ENCODE assay signal across 8 mouse cellular contexts in the genomic region with DNA sequence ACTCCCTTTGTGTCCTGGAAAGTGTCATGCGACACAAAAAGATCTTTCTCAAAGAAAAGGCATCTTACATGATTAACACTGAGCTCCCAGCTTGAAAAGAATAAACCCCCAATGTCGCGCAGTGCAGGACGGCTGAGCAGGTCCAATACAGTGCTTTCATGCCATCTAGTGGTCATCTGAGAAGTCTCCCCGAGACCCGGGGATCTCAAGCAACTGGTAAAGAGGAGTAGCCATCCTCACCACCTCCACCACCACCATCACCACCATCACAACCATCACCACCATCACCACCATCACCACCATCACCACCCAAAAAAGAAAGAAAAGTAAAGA.
DNase-seq lines count a peak whose midpoint lies in the region; ATAC-seq and TF ChIP-seq lines count a peak whose summit lies in the region.

No protein-coding gene starts in this region.

- no peaks in the 10 kb centered on the region for H3K9me3 ChIP-seq in intestine, embryonic 16.5 days (ENCODE audit: control insufficient read depth, low read length)
- no peaks in the 10 kb centered on the region for H3K9me3 ChIP-seq in midbrain, embryonic 13.5 days

- intact Hi-C loops in gastrocnemius, adult 2 months (cut with DNase I): loop anchor here (2.0 kb wide), 1 partner anchor 1044 kb away; no protein-coding TSS in a partner anchor
- intact Hi-C loops in left cerebral cortex, postnatal 25 days (cut with DNase I): loop anchor here (1.0 to 10.0 kb wide), 10 partner anchors 146 to 1854 kb away; partner anchors contain the start of gene Tmem161b

- H3K36me3 ChIP-seq in intestine, embryonic 16.5 days (ENCODE audit: control insufficient read depth, insufficient read depth, low read length): no peaks in the 10 kb centered on the region
- H3K36me3 ChIP-seq in midbrain, embryonic 13.5 days: no peaks in the 10 kb centered on the region

- no peak overlapping the region for H3K4me2 ChIP-seq in intestine, embryonic 16.5 days (ENCODE audit: low read depth, low read length)
- H3K4me2 ChIP-seq in midbrain, embryonic 13.5 days (replicated peaks): peak overlapping the region; percentile 35

- H3K27me3 ChIP-seq in intestine, embryonic 16.5 days (replicated peaks; ENCODE audit: control insufficient read depth, insufficient read depth, low read length): no peaks in the 10 kb centered on the region
- H3K27me3 ChIP-seq in midbrain, embryonic 13.5 days: no peaks in the 10 kb centered on the region

- under 1% methylated on average over 6 of the region's 6 CpGs for WGBS in intestine, embryonic 16.5 days
- WGBS in midbrain, embryonic 13.5 days: 0% methylated on average over 6 of the region's 6 CpGs

- H3K27ac ChIP-seq in gastrocnemius, adult 2 months: no peak overlapping the region
- no peak overlapping the region for H3K27ac ChIP-seq in intestine, embryonic 16.5 days (ENCODE audit: low read length)
- peak overlapping the region; percentile 61 for H3K27ac ChIP-seq in midbrain, embryonic 13.5 days

- H3K4me3 ChIP-seq in gastrocnemius, adult 2 months: no peak overlapping the region
- no peak overlapping the region for H3K4me3 ChIP-seq in intestine, embryonic 16.5 days (ENCODE audit: low read length)
- H3K4me3 ChIP-seq in midbrain, embryonic 13.5 days (replicated peaks): no peak overlapping the region

- no peaks in the 10 kb centered on the region for H3K4me1 ChIP-seq in intestine, embryonic 16.5 days (ENCODE audit: control insufficient read depth, insufficient read depth, low read length)
- H3K4me1 ChIP-seq in midbrain, embryonic 13.5 days (replicated peaks): peaks cover 13% of the 10 kb centered on the region

- no peak overlapping the region for H3K9ac ChIP-seq in intestine, embryonic 16.5 days (ENCODE audit: low read depth, low read length)
- H3K9ac ChIP-seq in midbrain, embryonic 13.5 days (replicated peaks): no peak overlapping the region

- peak; percentile 65 for TF ChIP-seq CTCF in gastrocnemius, adult 2 months (IDR thresholded peaks at IDR 0.05)

- peak; percentile 14 for DNase-seq in ovary, postnatal 10 days (ENCODE audit: low spot score)
- DNase-seq in ovary, adult 18-20 months (ENCODE audit: low spot score): no peak
- peak; percentile 89 to 91 for DNase-seq in cerebellum, postnatal 36 days
- DNase-seq in gastrocnemius, adult 2 months: peak; percentile 16
- peak; percentile 89 to 98 for DNase-seq in left cerebral cortex, postnatal 25 days (ENCODE audit: low spot score in 2 of 2)
- DNase-seq in spleen, postnatal 4 days (ENCODE audit: low spot score in 2 of 2): peak; percentile 20 to 65

- peak; percentile 85 for ATAC-seq in intestine, embryonic 16.5 days
- peak; percentile 99 for ATAC-seq in midbrain, embryonic 13.5 days
